Mouse (Mus musculus) stomach, embryonic 16.5 days (tissue): ENCODE measurements around the gene Tmem201. TPM values are rescaled to one million over a fixed set of nuclear protein-coding genes. Genes with fewer than 3 reads are reported as not detected.

ENCODE experiments used
- ATAC-seq: fragments of 200-750 bp; cut with Nextera tagmentation; 2 replicates; pipeline ENCODE4 v1.8.0; 2017; ENCODE audit warnings: moderate number of reproducible peaks, moderate TSS enrichment; ENCODE audit not compliant: insufficient read depth, low FRiP score
- H3K27ac ChIP-seq: fragments of 300-500 bp; sonication (generic); 2 replicates; pipeline ENCODE4 v1.5.1; 2014; ENCODE audit warnings: low read length
- H3K27me3 ChIP-seq: fragments of 300-500 bp; sonication (generic); 2 replicates; pipeline ENCODE4 v1.6.1; 2014; ENCODE audit warnings: low read length, control low read depth, mixed read lengths; ENCODE audit not compliant: control insufficient read depth, insufficient read depth
- H3K36me3 ChIP-seq: fragments of 300-500 bp; sonication (generic); 2 replicates; pipeline ENCODE4 v1.6.1; 2014; ENCODE audit warnings: low read length; ENCODE audit not compliant: control insufficient read depth, insufficient read depth
- H3K4me1 ChIP-seq: fragments of 300-500 bp; sonication (generic); 2 replicates; pipeline ENCODE4 v1.6.1; 2014; ENCODE audit warnings: low read length, control low read depth, mixed read lengths; ENCODE audit not compliant: control insufficient read depth, insufficient read depth
- H3K4me2 ChIP-seq: fragments of 300-500 bp; sonication (generic); 2 replicates; pipeline ENCODE4 v1.6.1; 2014; ENCODE audit warnings: low read depth, low read length, mixed read lengths
- H3K4me3 ChIP-seq: fragments of 300-500 bp; sonication (generic); replicated peaks from 2 replicates; pipeline ENCODE4 v1.5.1; 2014; ENCODE audit warnings: mild to moderate bottlenecking, low read length
- H3K9ac ChIP-seq: fragments of 300-500 bp; sonication (generic); 2 replicates; pipeline ENCODE4 v1.6.1; 2014; ENCODE audit warnings: low read length
- H3K9me3 ChIP-seq: fragments of 300-500 bp; sonication (generic); replicated peaks from 2 replicates; pipeline ENCODE4 v1.6.1; 2016; ENCODE audit warnings: low read length, control low read depth; ENCODE audit not compliant: control insufficient read depth
- WGBS: fragments of 180-500 bp; shearing (Covaris S2); extraction: QIAGEN DNeasy Blood & Tissue Kit; methylation state at CpG from one replicate; pipeline ENCODE4 v1.1.7; 2014; 5-methylcytosine and 5-hydroxymethylcytosine counted together
- polyA plus RNA-seq: library from polyadenylated mRNA; unstranded; fragments of >200 nt; fragmentation: Nextera tagmentation; extraction: Ambion mirVana; gene quantifications from 2 replicates; pipeline ENCODE4 v1.2.1, GENCODE M21; 2015

The Tmem201 gene
- polyA plus RNA-seq, 1 experiment from 2014 or later = 20.1 TPM

GRCm38 (mm10) chr4:149714542-149714941 lies 23.3 kb downstream of the Tmem201 start:
- WGBS = 82% methylated on average over 3 of the region's 3 CpGs
- Histone ChIP-seq H3K27me3 (no peaks in the 10 kb centered on the region), H3K4me2 (no peak overlapping the region), H3K36me3 (peaks cover 29% of the 10 kb centered on the region), H3K4me1 (no peaks in the 10 kb centered on the region), H3K9ac (no peak overlapping the region), H3K27ac (no peak overlapping the region), H3K9me3 (no peaks in the 10 kb centered on the region), H3K4me3 (no peak overlapping the region)
- ATAC-seq = no peak

GRCm38 (mm10) chr4:149711955-149712354 lies 25.9 kb downstream of the Tmem201 start:
- Histone ChIP-seq H3K4me3 (no peak overlapping the region), H3K4me2 (no peak overlapping the region), H3K9ac (no peak overlapping the region), H3K9me3 (no peaks in the 10 kb centered on the region), H3K36me3 (peaks cover 22% of the 10 kb centered on the region), H3K27ac (no peak overlapping the region), H3K27me3 (no peaks in the 10 kb centered on the region), H3K4me1 (no peaks in the 10 kb centered on the region)
- 26% methylated on average over 7 of the region's 7 CpGs for WGBS
- ATAC-seq = no peak

GRCm38 (mm10) chr4:149711485-149711884 lies 26.4 kb downstream of the Tmem201 start:
- Histone ChIP-seq H3K27ac (no peak overlapping the region), H3K4me1 (no peaks in the 10 kb centered on the region), H3K27me3 (no peaks in the 10 kb centered on the region), H3K4me3 (no peak overlapping the region), H3K9me3 (no peaks in the 10 kb centered on the region), H3K9ac (no peak overlapping the region), H3K36me3 (peaks cover 17% of the 10 kb centered on the region), H3K4me2 (no peak overlapping the region)
- 83% methylated on average over 5 of the region's 5 CpGs for WGBS
- no peak for ATAC-seq

- no peak overlapping the region for H3K4me2 ChIP-seq
- H3K27me3 ChIP-seq = no peaks in the 10 kb centered on the region
- 21% methylated on average over 5 of the region's 5 CpGs for WGBS
- H3K4me3 ChIP-seq = no peak overlapping the region
- H3K9ac ChIP-seq = no peak overlapping the region
- peak; percentile 86 for ATAC-seq
- no peak overlapping the region for H3K27ac ChIP-seq
- peaks cover 10% of the 10 kb centered on the region; the same call in 1 of the 2 replicates for H3K36me3 ChIP-seq
- H3K9me3 ChIP-seq = no peaks in the 10 kb centered on the region
- H3K4me1 ChIP-seq = no peaks in the 10 kb centered on the region
These were observed 27.3 kb downstream of the Tmem201 start for GRCm38 (mm10) chr4:149710510-149710909.

- Histone ChIP-seq H3K9ac (no peak overlapping the region), H3K4me1 (no peaks in the 10 kb centered on the region), H3K4me2 (no peak overlapping the region), H3K4me3 (no peak overlapping the region), H3K9me3 (no peaks in the 10 kb centered on the region), H3K27me3 (no peaks in the 10 kb centered on the region), H3K27ac (no peak overlapping the region), H3K36me3 (no peaks in the 10 kb centered on the region)
- ATAC-seq = no peak
- WGBS = 82% methylated on average over 8 of the region's 8 CpGs
These were observed 31.9 kb downstream of the Tmem201 start for GRCm38 (mm10) chr4:149705941-149706340.

- Histone ChIP-seq H3K36me3 (no peaks in the 10 kb centered on the region), H3K27me3 (no peaks in the 10 kb centered on the region), H3K9ac (no peak overlapping the region), H3K4me2 (no peak overlapping the region), H3K4me3 (no peak overlapping the region), H3K27ac (no peak overlapping the region), H3K9me3 (no peaks in the 10 kb centered on the region), H3K4me1 (no peaks in the 10 kb centered on the region)
- ATAC-seq = no peak
- WGBS = 57% methylated on average over 7 of the region's 7 CpGs
These were observed 32.5 kb downstream of the Tmem201 start for GRCm38 (mm10) chr4:149705298-149705697.

- Histone ChIP-seq H3K4me2 (no peak within 1 kb of the TSS), H3K4me3 (no peak within 1 kb of the TSS), H3K27me3 (no peaks in the 10 kb centered on the region), H3K9me3 (no peaks in the 10 kb centered on the region), H3K9ac (no peak within 1 kb of the TSS), H3K27ac (no peak within 1 kb of the TSS), H3K36me3 (no peaks in the 10 kb centered on the region), H3K4me1 (no peaks in the 10 kb centered on the region)
- ATAC-seq = no peak
- WGBS = 64% methylated on average over 19 of the region's 19 CpGs
These were observed 35.4 kb downstream of the Tmem201 start, which contains the start of gene Pik3cd for GRCm38 (mm10) chr4:149702210-149702979. Gene Pik3cd, minus strand, starts transcription at chr4:149702571.

- Histone ChIP-seq H3K9me3 (no peaks in the 10 kb centered on the region), H3K36me3 (no peaks in the 10 kb centered on the region)
- 60% methylated on average over 18 of the region's 18 CpGs for WGBS
These were observed 36.2 kb downstream of the Tmem201 start for GRCm38 (mm10) chr4:149701426-149702209.

GRCm38 (mm10) chr4:149699953-149700352 lies 37.9 kb downstream of the Tmem201 start:
- no peak for ATAC-seq
- no peak overlapping the region for H3K9ac ChIP-seq

More at GRCm38 (mm10) chr4:149701426-149702209, 36.2 kb downstream of the Tmem201 start:
- no peak overlapping the region for H3K9ac ChIP-seq
- no peak for ATAC-seq
- no peak overlapping the region for H3K27ac ChIP-seq
- no peak overlapping the region for H3K4me2 ChIP-seq
- no peak overlapping the region for H3K4me3 ChIP-seq
- no peaks in the 10 kb centered on the region; the same call in 1 of the 2 replicates for H3K27me3 ChIP-seq
- H3K4me1 ChIP-seq = no peaks in the 10 kb centered on the region

More at GRCm38 (mm10) chr4:149699953-149700352, 37.9 kb downstream of the Tmem201 start:
- WGBS = 84% methylated on average over 4 of the region's 4 CpGs
- H3K27me3 ChIP-seq = no peaks in the 10 kb centered on the region; the same call in 1 of the 2 replicates
- no peaks in the 10 kb centered on the region for H3K4me1 ChIP-seq
- no peak overlapping the region for H3K27ac ChIP-seq
- H3K36me3 ChIP-seq = no peaks in the 10 kb centered on the region
- no peaks in the 10 kb centered on the region for H3K9me3 ChIP-seq
- H3K4me2 ChIP-seq = no peak overlapping the region
- no peak overlapping the region for H3K4me3 ChIP-seq
